Mouse (Mus musculus): ENCODE measurements at regions not wholly inside any gene's neighbourhood (a gene's known extent, or its start where the extent isn't known, plus 50 kb on each side); places are given as distances from the start of the nearest gene placed in this dataset.
A peak's percentile ranks its signal among the peaks of the same experiment; 100 is the strongest.

DNA sequence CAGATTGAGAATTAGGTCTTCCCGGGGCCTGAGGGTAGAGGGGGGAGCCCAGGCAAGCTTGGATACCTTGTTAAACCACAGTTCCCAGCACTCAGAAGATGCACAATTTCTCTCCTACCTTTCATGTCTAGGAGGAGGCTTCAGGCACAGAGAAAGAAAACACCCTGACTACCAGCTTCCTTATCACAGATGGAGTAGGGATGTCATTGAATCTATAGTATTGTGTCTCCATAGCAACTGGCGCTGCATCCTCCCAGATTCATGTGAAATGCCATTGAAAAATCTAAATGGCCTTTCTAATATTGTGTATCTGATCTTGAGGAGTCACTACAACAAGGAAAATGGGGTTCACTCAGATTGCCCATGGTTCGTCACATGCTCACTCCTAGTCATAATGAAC lies 88.8 kb upstream of the Zkscan2 start:
- DNase-seq (ENCODE audit: low spot score) = no peak

DNA sequence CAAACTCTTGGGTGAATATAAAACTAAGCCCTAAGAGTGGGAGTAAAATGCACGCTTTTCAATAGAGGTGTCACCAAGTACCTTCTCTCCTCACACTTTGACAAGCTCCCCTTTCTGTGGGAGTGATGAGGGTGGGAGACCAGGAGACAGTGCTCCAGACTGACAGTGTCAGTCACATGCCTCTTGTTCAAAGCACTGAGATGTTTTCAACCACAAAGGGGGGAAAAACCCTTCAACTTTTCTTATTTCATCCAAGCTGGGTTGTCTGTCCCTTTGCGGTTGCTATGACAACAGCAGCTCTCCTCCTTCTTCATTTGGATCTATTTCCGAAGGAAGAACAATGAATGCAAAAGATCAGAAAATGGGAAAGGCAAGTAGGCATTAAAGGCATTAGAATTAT lies 73.5 kb upstream of the Zkscan2 start:
- DNase-seq (ENCODE audit: low spot score) = peak; percentile 9

- no peak for DNase-seq (ENCODE audit: low spot score)
These were observed 72.2 kb upstream of the Zkscan2 start for GRCm38 (mm10) chr7:123572376-123572990.

DNA sequence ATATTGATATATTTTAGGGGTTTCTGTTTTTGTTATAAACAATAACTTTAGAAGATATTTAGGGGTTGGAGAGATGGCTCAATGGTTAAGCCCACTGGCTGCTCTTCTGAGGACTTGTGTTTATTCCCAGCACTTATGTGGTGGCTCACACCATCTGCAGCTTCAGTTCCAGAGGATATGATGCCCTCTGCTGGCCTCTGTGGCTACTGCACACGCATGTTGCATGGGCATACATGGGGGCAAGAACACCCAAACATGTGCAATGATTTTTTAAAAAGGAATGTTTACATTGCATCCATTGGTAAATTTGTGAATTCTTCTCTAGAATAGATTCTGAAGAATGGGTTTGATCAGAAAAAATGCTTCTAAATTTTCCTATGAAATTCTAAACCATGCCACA lies 66.0 kb upstream of the Zkscan2 start:
- no peak for DNase-seq (ENCODE audit: low spot score)

DNA sequence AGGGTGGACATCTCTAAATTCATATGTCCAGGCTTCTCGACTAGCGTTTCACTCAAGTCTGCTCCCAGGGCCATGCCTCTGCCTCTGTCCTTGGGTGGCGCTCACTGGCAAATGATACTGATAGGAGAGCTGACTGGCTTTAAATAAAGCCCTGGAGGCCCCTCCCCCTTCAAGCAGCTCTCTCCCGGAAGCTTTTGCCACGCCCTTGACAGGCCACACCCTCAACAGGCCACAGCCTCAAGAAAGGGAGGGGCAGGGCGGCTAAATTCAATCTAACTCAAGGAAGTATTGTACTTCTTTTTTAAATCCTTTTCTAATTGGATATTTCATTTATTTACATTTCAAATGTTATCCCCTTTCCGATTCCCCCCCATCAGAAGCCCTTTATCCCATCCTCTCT lies 59.3 kb upstream of the Zkscan2 start:
- no peak for DNase-seq (ENCODE audit: low spot score)
